Mouse (Mus musculus) heart, postnatal 0 days (tissue): ENCODE data around the gene Map2k4. TPM values are rescaled to one million over a fixed set of nuclear protein-coding genes. Genes with fewer than 3 reads are reported as not detected.

ENCODE experiments used
- ATAC-seq: fragments of 200-750 bp; cut with Nextera tagmentation; 2 replicates; pipeline ENCODE4 v1.8.0; 2017; ENCODE audit warnings: low read depth, moderate number of reproducible peaks, moderate library complexity; ENCODE audit not compliant: insufficient read depth
- DNase-seq: peaks from one replicate; pipeline ENCODE4 v3.0.0-alpha.2; 2016; ENCODE audit warnings: low spot score
- H3K27ac ChIP-seq: fragments of 300-500 bp; sonication (generic); 2 replicates; pipeline ENCODE4 v1.5.1; 2014; ENCODE audit warnings: low read depth, mild to moderate bottlenecking
- H3K27me3 ChIP-seq: fragments of 300-500 bp; sonication (generic); 2 replicates; pipeline ENCODE4 v1.6.1; 2014; ENCODE audit warnings: low read length, mixed read lengths; ENCODE audit not compliant: control insufficient read depth, insufficient read depth
- H3K36me3 ChIP-seq: fragments of 300-500 bp; sonication (generic); replicated peaks from 2 replicates; pipeline ENCODE4 v1.6.1; 2014; ENCODE audit warnings: low read length, mixed read lengths; ENCODE audit not compliant: control insufficient read depth, insufficient read depth
- H3K4me1 ChIP-seq: fragments of 300-500 bp; sonication (generic); 2 replicates; pipeline ENCODE4 v1.6.1; 2014; ENCODE audit warnings: antibody characterized with exemption; ENCODE audit not compliant: control insufficient read depth, insufficient read depth
- H3K4me2 ChIP-seq: fragments of 300-500 bp; sonication (generic); 2 replicates; pipeline ENCODE4 v1.6.1; 2014; ENCODE audit warnings: low read depth, mild to moderate bottlenecking, low read length, moderate library complexity
- H3K4me3 ChIP-seq: fragments of 300-500 bp; sonication (generic); 2 replicates; pipeline ENCODE4 v1.5.1; 2014; ENCODE audit warnings: low read depth, low read length
- H3K9ac ChIP-seq: fragments of 300-500 bp; sonication (generic); replicated peaks from 2 replicates; pipeline ENCODE4 v1.6.1; 2014; ENCODE audit warnings: low read depth, low read length, mixed read lengths
- H3K9me3 ChIP-seq: fragments of 300-500 bp; sonication (generic); replicated peaks from 2 replicates; pipeline ENCODE4 v1.6.1; 2016; ENCODE audit warnings: low read length; ENCODE audit not compliant: control insufficient read depth
- CTCF ChIP-seq: IDR thresholded peaks from 2 replicates; pipeline ENCODE4 v1.5.1; 2016; ENCODE audit warnings: antibody characterized with exemption, control low read depth, low read depth
- EP300 ChIP-seq: IDR thresholded peaks from 2 replicates; pipeline ENCODE4 v1.6.1; 2016; ENCODE audit warnings: antibody characterized with exemption, low read depth
- WGBS: fragments of 180-500 bp; shearing (Covaris S2); extraction: QIAGEN DNeasy Blood & Tissue Kit; methylation state at CpG from one replicate; pipeline ENCODE4 v1.1.7; 2014; 5-methylcytosine and 5-hydroxymethylcytosine counted together
- polyA plus RNA-seq: library from polyadenylated mRNA; unstranded; fragments of >200 nt; fragmentation: Nextera tagmentation; extraction: Ambion mirVana; gene quantifications from 2 replicates; pipeline ENCODE4 v1.2.1, GENCODE M21; 2015
- total RNA-seq: library from RNA; depleted of rRNA; stranded (reverse); fragments of >200 nt; gene quantifications from 2 replicates; pipeline ENCODE4 v1.2.3, GENCODE M21; 2014; ENCODE audit warnings: low replicate concordance

Map2k4 gene
- total and polyA plus RNA-seq, 2 experiments from 2014 or later: 55.5 to 105 TPM

DNA sequence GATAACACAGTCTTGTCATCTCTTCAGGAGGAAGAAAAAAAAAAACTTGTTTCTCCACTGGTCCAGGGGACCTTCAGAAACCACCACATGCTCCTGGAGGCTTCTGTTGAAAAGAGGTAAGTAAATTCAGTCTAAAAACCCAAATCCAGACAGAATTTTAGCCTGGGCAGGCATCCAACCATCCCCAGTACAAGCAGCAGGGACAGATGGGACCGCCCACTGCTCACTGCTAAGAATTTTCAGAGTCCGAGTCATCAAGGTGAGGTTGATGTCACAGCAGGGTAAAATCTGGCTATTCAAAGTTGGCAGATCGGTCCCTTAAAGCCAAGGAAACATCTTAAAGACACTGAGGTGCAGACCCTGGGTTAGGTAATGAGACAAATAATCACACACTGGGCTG lies 13.8 kb upstream of the Map2k4 start:
- H3K36me3 ChIP-seq: no peaks in the 10 kb centered on the region
- TF ChIP-seq EP300 (no peak), CTCF (no peak)
- no peak overlapping the region for H3K4me2 ChIP-seq
- no peak overlapping the region for H3K4me3 ChIP-seq
- no peak overlapping the region for H3K27ac ChIP-seq
- no peak overlapping the region for H3K9ac ChIP-seq
- H3K27me3 ChIP-seq: no peaks in the 10 kb centered on the region
- no peak for DNase-seq
- H3K4me1 ChIP-seq: no peaks in the 10 kb centered on the region
- no peaks in the 10 kb centered on the region for H3K9me3 ChIP-seq
- ATAC-seq: no peak
- 55% methylated on average over 3 of the region's 3 CpGs for WGBS

DNA sequence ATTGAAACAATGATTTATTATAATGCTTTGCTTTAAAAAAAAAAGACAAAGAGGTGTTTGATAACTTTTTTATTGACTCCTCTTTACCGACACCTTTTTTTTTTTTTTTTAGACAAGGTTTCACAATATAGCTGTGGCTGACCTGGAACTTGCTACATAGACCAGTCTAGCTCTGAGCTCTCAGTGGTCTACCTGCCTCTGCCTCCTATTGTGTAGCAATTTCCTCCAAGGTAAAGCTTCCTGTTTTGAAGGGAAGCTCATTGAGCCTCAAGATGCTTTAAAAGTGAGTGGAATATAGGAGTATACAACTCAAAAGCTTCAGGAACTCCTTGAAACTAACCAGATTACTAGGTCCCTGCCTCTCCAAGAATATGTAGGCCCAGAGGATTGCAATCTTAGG lies 7.8 kb upstream of the Map2k4 start:
- no peak for ATAC-seq
- no peaks in the 10 kb centered on the region for H3K36me3 ChIP-seq

DNA sequence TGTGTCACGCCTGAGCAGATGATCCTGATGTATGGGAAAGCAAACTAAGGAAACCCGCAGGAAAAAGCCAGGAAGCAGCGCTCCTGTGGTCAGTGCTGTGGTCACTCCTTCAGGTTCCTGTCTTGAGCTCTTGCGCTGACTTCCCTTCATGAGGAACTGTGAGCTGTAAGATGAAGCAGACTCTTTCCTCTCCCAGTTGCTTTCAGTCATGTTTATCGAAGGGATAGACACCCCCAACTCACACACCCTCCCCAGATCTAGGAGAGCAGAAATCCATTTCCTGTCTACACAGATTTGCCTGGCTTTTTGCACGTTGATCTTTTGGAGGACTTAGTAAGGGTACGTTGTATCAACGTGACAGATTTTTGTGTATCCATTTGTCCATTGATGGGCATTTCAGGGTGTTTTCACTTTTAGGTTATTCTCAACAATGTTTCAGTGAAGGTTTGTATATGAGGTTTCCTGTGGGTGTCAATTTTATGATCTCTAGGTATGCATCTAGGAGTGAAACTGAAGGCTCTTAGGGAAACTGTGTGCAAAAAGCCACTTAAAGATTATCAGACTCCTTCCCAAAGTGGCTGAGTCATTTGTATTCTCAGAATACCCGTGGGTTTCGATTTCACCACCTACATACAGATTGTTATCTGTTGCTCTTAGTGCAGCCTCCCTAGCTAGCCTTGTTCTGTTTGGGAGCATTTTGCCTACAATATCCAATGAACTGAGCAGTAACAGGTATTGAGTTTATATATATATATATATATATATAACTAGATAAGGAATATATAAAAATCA lies 6.5 kb upstream of the Map2k4 start:
- Histone ChIP-seq H3K4me3 (no peak overlapping the region), H3K4me2 (peak overlapping the region; percentile 18; the same call in 1 of the 2 replicates), H3K9me3 (no peaks in the 10 kb centered on the region), H3K36me3 (no peaks in the 10 kb centered on the region), H3K27me3 (no peaks in the 10 kb centered on the region), H3K4me1 (no peaks in the 10 kb centered on the region), H3K9ac (no peak overlapping the region), H3K27ac (no peak overlapping the region)
- ATAC-seq: no peak
- WGBS: 46% methylated on average over 10 of the region's 10 CpGs
- no peak for TF ChIP-seq EP300
- no peak for DNase-seq

More for the DNA sequence above, 7.8 kb upstream of the Map2k4 start:
- no peaks in the 10 kb centered on the region for H3K9me3 ChIP-seq
- no peak overlapping the region for H3K9ac ChIP-seq
- no peaks in the 10 kb centered on the region for H3K27me3 ChIP-seq
- TF ChIP-seq CTCF: no peak
- no peak for TF ChIP-seq EP300
- no peak overlapping the region for H3K4me2 ChIP-seq
- H3K4me3 ChIP-seq: no peak overlapping the region
- 68% methylated on average over 1 of the region's 1 CpGs for WGBS
- H3K27ac ChIP-seq: no peak overlapping the region
- no peak for DNase-seq
- no peaks in the 10 kb centered on the region for H3K4me1 ChIP-seq

DNA sequence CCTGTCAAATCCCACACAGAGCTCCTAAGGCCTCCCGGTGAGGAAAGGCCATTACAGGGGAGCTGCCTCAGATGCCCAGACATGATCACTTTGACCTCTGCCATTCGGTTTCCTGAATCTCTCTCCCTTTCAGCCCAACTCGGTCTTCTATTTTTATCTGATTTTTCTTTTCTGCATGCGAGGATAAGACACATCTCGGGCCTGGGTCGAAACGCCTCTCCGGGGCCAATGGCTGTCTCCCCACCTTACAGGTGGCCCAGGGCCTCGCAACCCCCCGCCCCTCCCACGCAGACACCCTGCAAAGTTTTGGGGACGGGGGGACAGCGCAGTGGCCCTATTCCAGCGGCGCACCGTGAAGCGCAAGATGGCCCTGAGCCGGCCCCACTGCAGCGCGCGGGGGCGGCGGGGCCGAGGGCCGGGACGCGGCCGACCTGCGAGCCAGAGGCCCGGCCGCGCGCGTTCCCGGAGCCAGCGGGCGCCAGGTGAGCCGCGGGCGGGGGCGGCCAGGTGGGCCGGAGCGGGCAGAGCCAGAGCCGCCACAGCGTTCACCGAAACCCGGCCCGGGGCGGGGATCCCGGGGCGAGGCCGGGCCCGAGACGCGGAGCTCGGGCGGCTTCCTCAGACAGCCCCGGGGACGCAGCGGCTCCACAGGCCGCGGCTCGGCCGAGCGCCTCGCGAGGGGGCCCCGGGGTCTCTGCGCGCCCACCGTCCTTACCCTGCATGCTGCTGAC lies 511 bp downstream of the Map2k4 start:
- Histone ChIP-seq H3K4me2 (peak overlapping the region; percentile 70), H3K4me1 (peaks cover 10% of the 10 kb centered on the region), H3K27ac (peak overlapping the region; percentile 88), H3K4me3 (peak overlapping the region; percentile 93), H3K9ac (peak overlapping the region; percentile 99), H3K36me3 (no peaks in the 10 kb centered on the region), H3K27me3 (no peaks in the 10 kb centered on the region), H3K9me3 (no peaks in the 10 kb centered on the region)
- ATAC-seq (peak; percentile 76), DNase-seq (peak; percentile 23)
- TF ChIP-seq CTCF: no peak
- no peak for TF ChIP-seq EP300
- WGBS: 0% methylated on average over 57 of the region's 71 CpGs

DNA sequence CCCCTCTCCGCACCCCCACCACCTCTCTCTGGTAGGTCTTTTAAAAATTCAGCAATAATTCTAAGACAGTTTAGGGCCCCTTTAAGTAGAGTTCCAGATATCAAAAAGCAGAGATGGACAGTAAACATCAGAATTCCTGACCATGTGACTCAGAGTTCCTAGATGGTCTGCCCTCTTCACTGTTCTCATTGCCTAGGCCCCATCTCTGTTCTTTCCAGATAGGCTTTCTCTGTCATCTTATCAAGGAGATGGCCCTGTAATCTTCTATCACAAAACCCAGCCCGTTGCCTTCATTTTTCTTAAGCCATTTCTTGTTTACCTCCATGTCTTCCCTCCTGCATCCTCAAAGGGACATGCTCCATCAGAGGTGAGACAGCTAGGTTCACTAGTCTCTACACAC lies 1.9 kb downstream of the Map2k4 start:
- H3K27me3 ChIP-seq: no peaks in the 10 kb centered on the region
- H3K9ac ChIP-seq: no peak overlapping the region
- WGBS: 73% methylated on average over 2 of the region's 2 CpGs
- H3K9me3 ChIP-seq: no peaks in the 10 kb centered on the region
- DNase-seq (no peak), ATAC-seq (no peak)
- peaks cover 10% of the 10 kb centered on the region for H3K4me1 ChIP-seq
- H3K4me2 ChIP-seq: no peak overlapping the region
- no peak overlapping the region for H3K27ac ChIP-seq
- TF ChIP-seq EP300 (no peak), CTCF (no peak)
- H3K4me3 ChIP-seq: 0 out of 2 replicates have a peak overlapping the region, but pooled peaks have one; percentile 93
- no peaks in the 10 kb centered on the region for H3K36me3 ChIP-seq
